Mouse (Mus musculus) kidney, adult 2 months (tissue): ENCODE results near the gene Fabp7.

Source experiments
- CTCF ChIP-seq: fragments of 200-500 bp; conservative IDR thresholded peaks from 2 replicates; pipeline ENCODE4 v1.5.1; 2011; ENCODE audit warnings: low read depth, mild to moderate bottlenecking, control low read depth, low read length, moderate library complexity, mixed read lengths; ENCODE audit not compliant: insufficient read depth, insufficient read length
- POLR2A ChIP-seq: fragments of 200-500 bp; IDR thresholded peaks from one replicate; pipeline ENCODE4 v1.6.1; 2011; ENCODE audit warnings: low read depth, low read length, control low read depth

- no peak for TF ChIP-seq POLR2A
- no peak for TF ChIP-seq CTCF
These were observed 25.7 kb upstream of the Fabp7 start for GRCm38 (mm10) chr10:57758999-57759398.
